Mouse (Mus musculus) G1E-ER4 (cell line): ENCODE results near the gene Myrfl. TPM values are rescaled to one million over a fixed set of nuclear protein-coding genes. Genes with fewer than 3 reads are reported as not detected.

Source experiments
- GATA1 ChIP-seq: IDR thresholded peaks from one replicate; pipeline ENCODE4 v1.8.0; 2012; ENCODE audit warnings: low read length, inconsistent platforms
- polyA plus RNA-seq: library from polyadenylated mRNA; stranded (reverse); fragments of >175 nt; gene quantifications from 2 replicates; pipeline ENCODE4 v1.2.3, GENCODE M21; 2012

Myrfl gene
- polyA plus RNA-seq, 1 experiment, result not detected

- no peak for TF ChIP-seq GATA1
Measured at GRCm38 (mm10) chr10:116919368-116920317, 22.9 kb upstream of the Myrfl start.

GRCm38 (mm10) chr10:116916581-116916980 is 19.9 kb upstream of the Myrfl start:
- no peak for TF ChIP-seq GATA1

GRCm38 (mm10) chr10:116915286-116915685 is 18.6 kb upstream of the Myrfl start:
- TF ChIP-seq GATA1, result no peak

DNA sequence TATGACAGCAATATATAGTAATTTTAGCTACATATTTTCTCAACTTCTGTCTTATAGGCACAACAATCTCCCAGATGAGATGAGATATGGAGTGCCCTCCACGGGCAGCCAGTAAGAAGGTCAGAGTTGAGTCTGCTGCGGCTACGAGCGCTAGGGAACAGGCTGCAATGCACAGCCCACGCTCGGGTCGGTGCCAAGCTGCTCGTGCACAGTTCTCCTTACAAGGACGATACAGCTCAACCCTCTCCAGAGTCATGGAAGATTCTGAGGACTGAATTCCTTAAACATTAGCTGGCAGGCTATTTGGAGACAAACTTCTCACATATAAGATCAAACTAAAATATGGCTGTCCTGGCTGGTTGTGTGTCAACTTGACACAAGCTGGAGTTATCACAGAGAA is 17.9 kb upstream of the Myrfl start:
- TF ChIP-seq GATA1, result no peak

DNA sequence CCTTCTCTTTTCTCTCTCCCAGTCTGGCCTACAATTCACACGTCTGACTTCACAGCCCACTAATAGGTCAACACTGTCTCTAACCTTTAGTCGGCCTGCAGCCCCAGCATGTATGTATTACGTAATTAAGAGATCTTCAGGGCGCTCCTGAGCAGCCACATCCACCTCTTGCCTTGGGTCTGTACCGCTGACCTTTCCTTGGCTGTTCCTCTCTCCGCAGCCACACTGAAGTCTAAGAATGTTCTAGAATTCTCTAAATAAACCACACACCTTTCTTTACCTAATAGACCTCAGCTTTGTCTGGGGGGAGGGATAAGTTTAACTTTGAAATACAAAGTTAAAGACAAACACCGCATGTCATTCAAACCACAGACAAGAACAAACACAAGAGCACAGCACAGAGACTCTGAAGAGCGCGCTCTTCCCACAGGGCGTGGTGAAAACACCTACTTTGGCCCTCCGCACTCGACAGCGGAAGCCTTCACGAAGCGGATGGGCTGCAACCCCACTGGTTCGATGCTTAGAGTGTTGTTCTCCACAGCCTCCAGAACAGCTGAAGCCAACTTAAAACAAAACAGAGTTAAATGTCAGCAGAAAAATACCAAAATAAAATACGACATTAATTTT is 17.0 kb upstream of the Myrfl start:
- TF ChIP-seq GATA1, result no peak

- no peak for TF ChIP-seq GATA1
Measured at GRCm38 (mm10) chr10:116912850-116913249, 16.1 kb upstream of the Myrfl start.

- no peak for TF ChIP-seq GATA1
Measured at GRCm38 (mm10) chr10:116908901-116909642, 12.4 kb upstream of the Myrfl start.

GRCm38 (mm10) chr10:116906794-116907193 is 10.1 kb upstream of the Myrfl start:
- TF ChIP-seq GATA1, result no peak

DNA sequence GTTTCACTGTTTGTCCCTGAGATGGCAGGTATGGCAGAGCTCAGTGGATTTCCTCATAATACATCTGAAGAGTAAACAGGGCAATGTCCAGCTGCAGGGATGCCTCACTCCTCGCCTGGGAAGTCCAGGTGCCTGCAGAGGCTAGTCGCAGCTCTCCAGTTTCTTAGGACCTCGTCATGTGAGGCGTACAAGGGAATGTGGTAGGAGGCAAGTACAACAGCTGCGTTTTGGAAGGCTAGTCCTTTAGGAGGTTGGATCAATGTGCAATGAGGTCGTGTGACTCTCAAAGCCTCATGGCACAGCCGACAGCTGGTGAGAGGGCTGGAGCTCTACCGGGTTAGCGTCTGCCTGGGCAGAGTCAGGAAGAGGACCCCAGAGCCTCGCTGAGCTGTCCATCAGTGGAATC is 7.8 kb upstream of the Myrfl start:
- no peak for TF ChIP-seq GATA1

GRCm38 (mm10) chr10:116895108-116895833 is 1.4 kb downstream of the Myrfl start:
- TF ChIP-seq GATA1, result no peak

- TF ChIP-seq GATA1, result no peak
Measured at GRCm38 (mm10) chr10:116894540-116894939, 2.2 kb downstream of the Myrfl start.

GRCm38 (mm10) chr10:116893753-116894152 is 3.0 kb downstream of the Myrfl start:
- no peak for TF ChIP-seq GATA1

DNA sequence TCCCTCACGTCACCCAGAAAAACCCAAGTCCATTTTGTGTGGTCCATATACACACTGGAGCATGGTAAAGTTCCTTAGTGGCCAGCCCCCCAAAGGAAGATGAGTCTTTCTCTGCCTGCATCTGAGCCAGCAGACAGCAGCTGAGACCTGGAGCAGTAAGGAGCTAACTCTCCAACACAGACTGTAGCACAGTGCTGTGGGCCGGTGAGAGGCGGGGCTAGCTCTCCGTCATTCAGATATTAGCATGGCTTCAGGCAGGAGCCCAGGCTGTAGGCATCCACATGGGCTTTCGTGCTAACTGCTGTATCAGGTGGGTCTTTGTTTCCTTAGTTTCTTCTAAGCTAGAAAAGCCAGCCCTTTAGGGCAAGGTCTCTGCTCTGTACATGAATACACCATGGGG is 6.1 kb downstream of the Myrfl start:
- no peak for TF ChIP-seq GATA1

DNA sequence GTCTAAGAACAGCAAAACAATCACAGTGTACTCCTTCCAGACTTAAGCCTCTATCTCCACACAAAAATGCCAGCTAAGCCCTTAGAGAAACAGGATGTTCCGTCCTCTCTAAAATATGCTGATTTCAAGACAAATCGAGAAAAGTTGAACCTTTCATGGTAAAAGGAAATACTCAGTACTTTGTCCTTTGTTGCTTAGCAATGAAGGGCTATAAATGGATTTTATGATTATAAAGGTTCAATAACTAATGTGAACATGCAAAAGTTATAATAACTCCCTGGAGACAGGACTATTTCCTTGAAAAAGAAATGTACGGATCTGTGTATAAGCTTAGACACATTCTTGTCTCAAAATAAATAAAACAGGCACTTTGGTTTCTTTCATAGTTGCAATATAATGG is 12.2 kb downstream of the Myrfl start:
- no peak for TF ChIP-seq GATA1

DNA sequence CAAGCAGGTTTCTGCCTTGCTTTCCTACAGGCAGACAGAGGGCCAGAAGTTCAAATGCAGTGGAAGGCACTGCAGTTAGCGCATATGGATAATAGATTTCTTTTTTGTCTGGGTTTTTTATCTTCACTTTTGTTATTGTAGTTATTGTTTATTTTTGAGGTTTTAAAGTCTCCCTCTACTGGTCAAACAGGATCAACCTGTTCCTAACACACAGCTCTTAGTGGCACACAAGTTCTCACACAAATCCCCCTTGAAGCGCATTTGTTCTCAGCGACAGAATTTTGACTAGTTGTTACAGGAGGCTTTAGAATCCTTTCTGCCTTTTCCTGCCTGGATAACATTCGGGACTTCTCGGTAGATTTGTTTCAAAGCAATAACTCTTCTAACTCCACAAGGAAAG is 13.2 kb downstream of the Myrfl start:
- TF ChIP-seq GATA1, result no peak

DNA sequence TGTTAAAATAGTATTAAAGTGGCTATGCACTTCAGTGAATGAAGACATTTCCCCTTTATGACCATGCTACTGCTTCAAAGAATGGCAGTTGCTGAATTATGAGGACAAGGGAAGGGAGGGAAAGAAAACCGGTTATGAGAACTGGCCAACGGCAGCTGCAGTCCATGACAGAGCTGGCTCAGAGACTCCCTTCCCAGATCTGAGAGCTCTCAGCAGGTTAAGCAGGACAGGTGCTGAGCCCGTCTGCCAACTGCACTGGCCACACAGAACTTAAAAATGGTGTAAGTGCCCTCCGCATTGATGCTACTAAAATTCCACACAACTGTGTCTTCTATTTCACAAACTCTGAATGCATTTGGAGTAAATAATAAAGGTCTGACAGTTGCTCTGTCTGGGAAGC is 19.3 kb downstream of the Myrfl start:
- no peak for TF ChIP-seq GATA1

DNA sequence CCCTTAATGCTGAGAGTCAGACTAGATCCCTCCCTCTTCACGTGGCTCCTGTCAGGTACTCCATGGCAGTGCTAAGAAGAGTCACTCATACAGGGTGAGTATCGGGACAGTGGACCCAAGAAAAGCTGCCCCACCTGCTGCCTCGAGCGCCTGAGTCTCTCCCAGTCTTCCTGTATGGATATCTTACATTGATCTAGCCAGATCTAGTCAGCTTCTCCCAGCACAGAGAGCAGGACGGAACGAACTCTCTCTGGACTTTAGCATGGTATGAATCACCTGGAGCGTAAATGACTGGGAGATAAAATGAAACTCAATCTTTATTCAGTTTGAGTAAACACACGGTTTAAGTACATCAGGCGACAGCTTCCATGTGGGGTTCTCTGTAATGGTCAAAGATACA is 22.2 kb downstream of the Myrfl start:
- no peak for TF ChIP-seq GATA1
